Mouse (Mus musculus): Measurements from ENCODE around the gene D5Ertd579e.

D5Ertd579e gene

GRCm38 (mm10) chr5:36695461-36696231 is at the start of gene D5Ertd579e:
Gene D5Ertd579e (minus strand): TSS chr5:36696024.
- DNase-seq (ENCODE audit: low read depth in 2 of 2, low spot score in 2 of 2): peak; percentile 81 to 87

DNA sequence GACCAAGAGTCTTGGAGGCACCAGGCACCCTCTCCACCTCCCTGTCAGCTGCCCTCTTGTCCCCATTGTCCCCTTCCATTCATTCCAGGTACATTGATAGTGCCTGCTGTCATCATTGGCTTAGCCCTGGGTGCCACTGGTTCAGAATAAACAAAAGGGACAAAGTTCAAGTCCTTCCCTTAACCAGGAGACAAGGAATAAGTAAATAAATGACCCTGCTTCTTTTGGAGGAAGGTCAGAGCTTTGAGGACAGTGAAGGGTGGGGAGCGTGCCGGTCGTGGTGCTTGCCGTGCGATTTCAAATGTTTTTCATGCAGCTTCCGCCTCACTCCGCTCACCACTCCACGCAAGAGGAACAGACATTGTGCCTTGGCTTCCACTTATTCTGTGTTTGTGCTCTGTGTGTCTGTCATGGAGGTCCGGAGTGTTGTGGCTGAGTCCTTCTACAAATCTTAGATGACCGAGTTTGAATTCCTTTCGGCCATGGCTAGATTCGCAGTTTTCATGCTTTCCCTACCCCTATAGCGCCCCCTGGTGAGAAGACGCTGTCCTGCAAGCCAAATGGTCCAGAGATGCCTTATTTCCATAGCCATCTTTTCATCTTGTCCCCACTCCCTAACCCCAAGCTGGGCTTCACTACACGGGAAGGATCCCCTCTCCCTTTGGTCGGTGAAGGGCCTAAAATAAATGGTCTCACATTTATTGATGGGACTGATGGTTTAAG is 46.5 kb upstream of the D5Ertd579e start:
- peak; percentile 76 to 82 for DNase-seq (ENCODE audit: low read depth in 2 of 2, low spot score in 2 of 2)

GRCm38 (mm10) chr5:36739829-36740228 is 44.0 kb upstream of the D5Ertd579e start:
- no peak for DNase-seq (ENCODE audit: low read depth in 2 of 2, low spot score in 2 of 2)

- DNase-seq (ENCODE audit: low read depth in 2 of 2, low spot score in 2 of 2): no peak
Measured at GRCm38 (mm10) chr5:36738799-36739615, 43.2 kb upstream of the D5Ertd579e start.

- no peak for DNase-seq (ENCODE audit: low read depth in 2 of 2, low spot score in 2 of 2)
Measured at GRCm38 (mm10) chr5:36737765-36738164, 41.9 kb upstream of the D5Ertd579e start.

- DNase-seq (ENCODE audit: low read depth in 2 of 2, low spot score in 2 of 2): no peak
Measured at GRCm38 (mm10) chr5:36736009-36736408, 40.2 kb upstream of the D5Ertd579e start.

GRCm38 (mm10) chr5:36735106-36735505 is 39.3 kb upstream of the D5Ertd579e start:
- no peak for DNase-seq (ENCODE audit: low read depth in 2 of 2, low spot score in 2 of 2)

DNA sequence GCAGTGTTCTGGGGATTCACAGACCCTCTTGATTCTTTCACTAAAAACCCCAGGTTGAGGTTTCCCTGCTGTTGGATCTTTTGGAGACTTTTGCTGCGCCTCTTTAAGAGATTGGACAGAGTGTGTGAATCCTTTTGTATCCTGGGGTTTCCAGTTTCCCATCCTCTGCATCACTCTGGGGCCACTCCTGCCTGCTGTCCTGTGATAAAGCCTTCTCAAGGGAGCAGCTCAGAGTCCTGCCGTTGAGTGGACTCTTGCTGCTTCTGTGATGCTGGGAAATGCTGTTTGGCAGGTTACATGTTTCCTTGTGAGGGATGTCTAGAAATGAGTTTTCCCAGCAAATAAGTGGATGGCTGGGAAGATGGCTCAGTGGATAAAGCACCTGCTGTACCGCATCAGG is 37.6 kb upstream of the D5Ertd579e start:
- no peak for DNase-seq (ENCODE audit: low read depth in 2 of 2, low spot score in 2 of 2)

DNA sequence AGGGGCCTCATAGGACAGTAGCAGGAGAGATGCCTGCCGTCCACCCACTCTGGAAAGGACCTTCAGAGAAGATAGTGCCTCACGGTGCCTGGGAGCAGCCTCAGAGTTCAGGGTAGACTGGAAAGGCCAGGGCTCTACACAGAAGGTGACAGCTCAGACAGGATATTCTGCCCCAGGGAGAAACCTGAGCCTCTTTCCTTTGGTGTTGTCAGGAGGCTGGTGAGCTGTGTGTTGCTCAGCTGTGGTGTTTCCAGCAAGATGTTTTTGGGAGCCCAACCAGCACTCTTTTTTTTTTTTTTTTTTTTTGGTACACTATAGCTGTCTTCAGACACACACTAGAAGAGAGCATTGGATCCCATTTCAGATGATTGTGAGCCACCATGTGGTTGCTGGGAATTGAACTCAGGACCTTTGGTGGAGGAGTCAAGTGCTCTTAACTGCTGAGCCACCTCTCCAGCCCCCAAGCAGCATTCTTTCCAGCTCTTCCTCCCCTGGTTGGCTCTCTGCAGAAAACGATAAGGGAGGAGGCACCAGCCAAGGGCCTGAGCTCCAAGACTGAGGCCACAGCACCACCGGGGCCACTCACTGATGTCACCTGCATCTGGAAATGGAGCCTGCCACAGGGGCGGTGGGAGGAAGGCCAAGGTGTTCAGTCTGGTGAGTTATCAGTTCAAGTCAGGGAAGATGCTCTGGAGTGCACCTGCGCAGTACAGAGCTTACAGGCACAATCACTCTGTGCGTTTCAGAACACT is 36.3 kb upstream of the D5Ertd579e start:
- no peak for DNase-seq (ENCODE audit: low read depth in 2 of 2, low spot score in 2 of 2)

GRCm38 (mm10) chr5:36730689-36731088 is 34.9 kb upstream of the D5Ertd579e start:
- no peak for DNase-seq (ENCODE audit: low read depth in 2 of 2, low spot score in 2 of 2)

DNA sequence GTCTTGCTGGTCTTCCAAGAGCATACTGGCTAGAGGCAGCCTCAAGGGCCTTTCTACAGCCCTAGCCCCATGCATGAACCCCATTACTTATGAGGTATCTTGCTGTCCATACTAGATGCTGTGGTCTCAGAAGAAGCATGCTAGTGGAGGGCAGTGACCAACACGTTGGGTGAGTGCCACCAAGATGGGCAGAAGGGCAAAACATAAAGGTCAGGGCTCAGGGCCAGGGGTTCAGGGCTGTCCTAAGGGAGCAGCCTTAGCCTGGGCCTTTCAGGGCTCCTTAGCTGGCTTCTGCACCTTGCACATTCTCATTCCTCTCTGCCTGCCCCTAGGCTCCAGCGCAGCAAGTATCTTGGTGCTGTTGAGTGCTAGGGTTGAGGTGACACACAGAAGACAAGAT is 34.1 kb upstream of the D5Ertd579e start:
- DNase-seq (ENCODE audit: low read depth in 2 of 2, low spot score in 2 of 2): no peak

GRCm38 (mm10) chr5:36729086-36729473 is 33.3 kb upstream of the D5Ertd579e start:
- DNase-seq (ENCODE audit: low read depth in 2 of 2, low spot score in 2 of 2): no peak

DNA sequence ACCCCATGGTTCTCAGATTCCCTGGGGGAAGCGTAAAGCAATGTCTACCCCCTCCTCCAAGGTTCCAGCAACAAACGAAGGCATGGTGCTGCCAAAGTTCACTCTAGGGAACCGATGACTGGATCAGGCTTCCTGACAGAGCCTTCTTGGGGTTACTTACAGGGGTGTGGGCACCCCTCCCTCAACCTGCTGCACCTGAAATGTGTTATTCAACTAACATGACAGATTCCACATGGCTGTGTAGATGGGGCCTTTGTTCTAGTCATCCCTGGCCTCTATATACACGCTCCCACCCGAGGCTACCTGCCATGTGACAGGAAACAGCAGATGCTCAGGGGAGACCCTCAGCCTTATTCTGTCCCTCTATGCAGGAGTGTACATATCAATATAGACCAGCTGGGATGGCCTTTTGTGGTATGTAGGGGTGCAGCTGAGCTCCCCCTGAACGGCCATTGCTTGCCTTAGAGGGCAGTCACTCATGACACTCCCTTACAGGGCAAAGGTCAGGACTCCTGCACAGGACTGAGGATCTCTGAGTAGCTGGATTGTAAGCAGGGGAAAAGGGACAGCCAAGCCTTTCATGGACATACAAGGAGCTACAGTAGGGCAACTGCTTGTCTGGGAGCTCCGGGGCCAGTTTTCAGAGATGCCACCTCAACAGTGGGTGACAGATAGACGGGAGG is 32.7 kb upstream of the D5Ertd579e start:
- DNase-seq (ENCODE audit: low read depth in 2 of 2, low spot score in 2 of 2): no peak

- DNase-seq (ENCODE audit: low read depth in 2 of 2, low spot score in 2 of 2): no peak
Measured at GRCm38 (mm10) chr5:36727776-36728175, 32.0 kb upstream of the D5Ertd579e start.

DNA sequence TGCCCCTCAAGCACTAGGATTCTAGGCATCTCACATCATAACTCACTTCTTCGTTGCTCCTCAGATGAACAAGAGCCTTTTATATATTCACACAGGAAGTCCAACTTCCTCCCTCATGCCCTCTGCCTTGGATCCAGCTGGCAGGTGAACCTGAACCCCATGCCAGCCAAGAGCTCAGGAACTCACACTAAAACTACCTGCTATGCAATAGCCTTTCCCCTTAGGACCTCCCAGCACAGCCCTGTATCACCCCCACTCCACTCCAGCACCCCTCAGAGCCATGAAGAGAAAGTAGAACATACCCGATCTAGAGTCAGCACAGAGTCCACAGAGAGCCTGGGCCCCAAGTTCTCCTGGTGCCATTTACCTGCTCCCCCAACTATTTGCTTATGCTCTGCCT is 31.3 kb upstream of the D5Ertd579e start:
- no peak for DNase-seq (ENCODE audit: low read depth in 2 of 2, low spot score in 2 of 2)

GRCm38 (mm10) chr5:36726387-36726801 is 30.6 kb upstream of the D5Ertd579e start:
- DNase-seq (ENCODE audit: low read depth in 2 of 2, low spot score in 2 of 2): no peak

- no peak for DNase-seq (ENCODE audit: low read depth in 2 of 2, low spot score in 2 of 2)
Measured at GRCm38 (mm10) chr5:36725861-36726260, 30.0 kb upstream of the D5Ertd579e start.

GRCm38 (mm10) chr5:36724274-36724673 is 28.4 kb upstream of the D5Ertd579e start:
- DNase-seq (ENCODE audit: low read depth in 2 of 2, low spot score in 2 of 2): no peak

DNA sequence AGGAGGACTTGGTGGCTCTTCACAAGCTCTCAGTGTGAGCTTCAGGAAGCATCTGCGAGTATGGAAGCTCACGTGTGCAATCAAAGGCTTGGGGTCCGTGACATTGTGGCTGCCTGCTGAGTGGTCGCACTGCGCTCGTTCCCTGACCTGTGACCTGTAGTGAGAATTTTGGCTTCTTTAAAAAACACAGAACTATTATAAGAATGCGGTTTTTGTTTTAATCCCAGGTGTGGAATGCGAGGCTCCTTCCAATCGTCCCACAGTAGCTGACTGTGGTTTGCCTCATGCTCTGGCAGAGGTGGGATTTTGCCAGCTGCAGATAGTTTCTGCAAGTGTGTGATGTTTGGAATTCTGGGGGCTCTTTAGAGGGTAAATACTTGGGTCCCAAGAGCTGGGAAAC is 27.5 kb upstream of the D5Ertd579e start:
- no peak for DNase-seq (ENCODE audit: low read depth in 2 of 2, low spot score in 2 of 2)

DNA sequence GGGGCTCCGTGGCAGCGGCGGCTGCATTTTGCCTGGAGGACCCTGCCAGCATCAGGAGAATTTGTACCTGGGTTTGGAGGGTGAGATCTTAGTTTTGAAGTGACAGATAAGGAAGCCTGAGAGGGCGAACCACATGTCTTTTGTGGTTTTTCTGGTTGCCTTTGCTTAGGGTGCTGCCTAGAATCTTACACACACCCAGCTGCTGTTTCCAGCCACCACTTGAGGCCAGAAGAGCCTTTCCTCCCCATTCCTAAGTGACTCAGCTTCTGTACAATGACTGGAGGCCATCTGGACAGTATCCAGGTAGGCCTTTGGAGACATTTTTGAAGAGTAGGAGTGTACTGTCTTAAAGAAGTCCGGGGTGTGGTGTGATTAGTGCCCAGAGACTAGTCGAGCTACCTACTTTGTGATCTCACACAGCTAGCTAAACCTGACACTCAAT is 26.6 kb upstream of the D5Ertd579e start:
- DNase-seq (ENCODE audit: low read depth in 2 of 2, low spot score in 2 of 2): peak in 1 of 2 experiments; percentile 21

All from CD8-positive naive resting alpha-beta T cell, adult 2 months (primary cell).